Mouse (Mus musculus): ENCODE results near the gene A630010A05Rik.
"Not testable (repeated sequence)": the region's sequence is repeated elsewhere in the genome, so short reads cannot be mapped to it uniquely, and the experiment has no call there.

A630010A05Rik gene

GRCm38 (mm10) chr16:14562017-14562416 lies at the start of gene A630010A05Rik:
TSS of gene A630010A05Rik (plus strand) at chr16:14562317.
- no peak for DNase-seq

- no peak for DNase-seq
Measured at GRCm38 (mm10) chr16:14535766-14536165, 26.4 kb upstream of the A630010A05Rik start.

GRCm38 (mm10) chr16:14557191-14557590 lies 4.9 kb upstream of the A630010A05Rik start:
- DNase-seq = not testable (repeated sequence)
